In genomic region chr2:110192702-110193312, GRCm38 (mm10) we compare ENCODE assay signal across 9 mouse cellular contexts.
A peak's percentile ranks its signal among the peaks of the same experiment; 100 is the strongest.
DNase-seq lines count a peak whose midpoint lies in the region; ATAC-seq and TF ChIP-seq lines count a peak whose summit lies in the region.
"Had no signal": no experiment of that assay in that cellular context is flagged by ENCODE, and none has a peak within 500 bp of the region (broad histone marks: within the 10 kb centered on the region; RNA-seq: fewer than 3 reads in every experiment).

No protein-coding gene starts in this region.

- peak; percentile 88 for ATAC-seq in kidney, embryonic 16.5 days (ENCODE audit: low FRiP score, low TSS enrichment)
- peak; percentile 71; the same call in 1 of the 2 replicates for ATAC-seq in neural tube, embryonic 14.5 days (ENCODE audit: low read depth)

- H3K9ac ChIP-seq in liver, adult 2 months (ENCODE audit: low read depth, low read length) = no peak overlapping the region
- 0 out of 2 replicates have a peak overlapping the region, but pooled peaks have one; percentile 34 for H3K9ac ChIP-seq in kidney, embryonic 16.5 days (replicated peaks; ENCODE audit: low read length)
- no peak overlapping the region for H3K9ac ChIP-seq in neural tube, embryonic 14.5 days (replicated peaks; ENCODE audit: low read depth, low read length)

- H3K36me3 ChIP-seq in liver, adult 2 months (ENCODE audit: control insufficient read depth, insufficient read depth, low read length) = no peaks in the 10 kb centered on the region
- H3K36me3 ChIP-seq in kidney, embryonic 16.5 days (ENCODE audit: insufficient read depth, low read length) = no peaks in the 10 kb centered on the region
- H3K36me3 ChIP-seq in neural tube, embryonic 14.5 days (ENCODE audit: control insufficient read depth, insufficient read depth, low read length) = no peaks in the 10 kb centered on the region

- peak overlapping the region; percentile 42; the same call in 1 of the 2 replicates for H3K4me2 ChIP-seq in kidney, embryonic 16.5 days (replicated peaks; ENCODE audit: low read depth, low read length)
- peak overlapping the region; percentile 25; the same call in 1 of the 2 replicates for H3K4me2 ChIP-seq in neural tube, embryonic 14.5 days (ENCODE audit: low read depth, low read length)

- H3K9me3 ChIP-seq in kidney, embryonic 16.5 days (ENCODE audit: low read length) = no peaks in the 10 kb centered on the region
- no peaks in the 10 kb centered on the region for H3K9me3 ChIP-seq in neural tube, embryonic 14.5 days (ENCODE audit: control insufficient read depth, low read length)

- TF ChIP-seq CTCF in liver, adult 2 months (IDR thresholded peaks at IDR 0.05; ENCODE audit: low read depth, low read length) = no peak
- no peak for TF ChIP-seq CTCF in embryonic fibroblast, embryonic 13.5 days (IDR thresholded peaks at IDR 0.05; ENCODE audit: borderline replicate concordance, insufficient read depth, low read length)

- peak; percentile 17 for DNase-seq in liver, adult 2 months (ENCODE audit: extremely low read depth, low read depth, low spot score)
- no peak for DNase-seq in liver
- DNase-seq in right cerebral cortex, postnatal 4 days = no peak
- DNase-seq in cerebellum, postnatal 4 days (ENCODE audit: low spot score in 2 of 2) = no peak
- DNase-seq in B cell, adult 2 months = no peak

- H3K27me3 ChIP-seq in liver, adult 2 months (ENCODE audit: control insufficient read depth, insufficient read depth, low read length) = no peaks in the 10 kb centered on the region
- H3K27me3 ChIP-seq in kidney, embryonic 16.5 days (ENCODE audit: insufficient read depth, low read length) = no peaks in the 10 kb centered on the region
- H3K27me3 ChIP-seq in neural tube, embryonic 14.5 days (ENCODE audit: control insufficient read depth, insufficient read depth, low read length) = no peaks in the 10 kb centered on the region

- no peak for TF ChIP-seq POLR2A in liver, adult 2 months (IDR thresholded peaks at IDR 0.05; ENCODE audit: extremely low read depth, insufficient read depth, low read length)
- no peak for TF ChIP-seq POLR2A in embryonic fibroblast, embryonic 13.5 days (IDR thresholded peaks at IDR 0.05; ENCODE audit: low read depth, low read length)

- peaks cover 4% of the 10 kb centered on the region; the same call in 1 of the 2 replicates for H3K4me1 ChIP-seq in liver, adult 2 months (ENCODE audit: control insufficient read depth, insufficient read depth, low read length)
- H3K4me1 ChIP-seq in embryonic fibroblast, embryonic 13.5 days (ENCODE audit: control insufficient read depth, insufficient read depth, low read length) = peaks cover 11% of the 10 kb centered on the region
- H3K4me1 ChIP-seq in kidney, embryonic 16.5 days (ENCODE audit: insufficient read depth, low read length) = peaks cover 58% of the 10 kb centered on the region
- peaks cover 9% of the 10 kb centered on the region; the same call in 1 of the 2 replicates for H3K4me1 ChIP-seq in neural tube, embryonic 14.5 days (ENCODE audit: control insufficient read depth, insufficient read depth, low read length)

- 35% methylated on average over 3 of the region's 3 CpGs for WGBS in liver, adult 2 months
- WGBS in kidney, embryonic 16.5 days = 13% methylated on average over 3 of the region's 3 CpGs
- WGBS in neural tube, embryonic 14.5 days = 16% methylated on average over 3 of the region's 3 CpGs

- no peak overlapping the region for H3K27ac ChIP-seq in liver, adult 2 months (replicated peaks; ENCODE audit: insufficient read depth, low read depth, low read length)
- peak overlapping the region; percentile 65 for H3K27ac ChIP-seq in embryonic fibroblast, embryonic 13.5 days (ENCODE audit: insufficient read depth, low read length)
- peak overlapping the region; percentile 94 for H3K27ac ChIP-seq in kidney, embryonic 16.5 days (ENCODE audit: low read length)
- H3K27ac ChIP-seq in neural tube, embryonic 14.5 days (ENCODE audit: low read depth, low read length) = no peak overlapping the region

- H3K79me2 ChIP-seq in liver, adult 2 months (ENCODE audit: control insufficient read depth, insufficient read depth, low read length) = no peaks in the 10 kb centered on the region

- H3K4me3 ChIP-seq in liver, adult 2 months (ENCODE audit: insufficient read depth, low read depth, low read length) = no peak overlapping the region
- no peak overlapping the region for H3K4me3 ChIP-seq in embryonic fibroblast, embryonic 13.5 days (ENCODE audit: insufficient read depth, low read length)
- no peak overlapping the region for H3K4me3 ChIP-seq in kidney, embryonic 16.5 days (ENCODE audit: low read length)
- no peak overlapping the region for H3K4me3 ChIP-seq in neural tube, embryonic 14.5 days (ENCODE audit: low read depth, low read length)
- H3K4me3 ChIP-seq: erythroblast, embryonic 14.5 days had no signal

Comparison
In these comparisons a context has a peak if more than half of its experiments do, and no peak if none do; other contexts are left out.
1. H3K27ac ChIP-seq: peak in embryonic fibroblast, embryonic 13.5 days (single experiment) and kidney, embryonic 16.5 days (single experiment); none in liver, adult 2 months (single experiment) and neural tube, embryonic 14.5 days (single experiment).